Mouse (Mus musculus): ENCODE measurements at regions not wholly inside any gene's neighbourhood (a gene's known extent, or its start where the extent isn't known, plus 50 kb on each side); places are given as distances from the start of the nearest gene placed in this dataset.

DNA sequence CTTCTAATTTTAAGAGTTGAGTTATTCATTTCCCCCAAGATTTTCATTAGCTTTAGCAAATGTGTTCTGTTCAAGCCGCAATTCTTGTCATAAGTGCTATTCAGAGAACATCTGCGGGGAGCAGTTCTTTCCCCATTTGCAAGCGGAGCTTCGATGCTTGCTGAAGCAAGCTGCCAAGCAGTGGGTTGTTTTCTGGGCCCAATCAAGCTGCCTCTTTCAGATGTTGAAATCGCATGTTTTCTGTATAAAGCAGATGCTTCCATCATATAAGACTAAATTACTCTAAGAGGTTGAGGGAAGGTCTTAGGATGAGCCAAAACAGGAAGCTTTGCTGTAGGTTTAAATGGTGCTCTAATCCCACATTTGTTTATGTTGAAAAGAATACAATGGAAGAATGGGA is 547.4 kb downstream of the Abca13 start:
- DNase-seq = no peak

DNA sequence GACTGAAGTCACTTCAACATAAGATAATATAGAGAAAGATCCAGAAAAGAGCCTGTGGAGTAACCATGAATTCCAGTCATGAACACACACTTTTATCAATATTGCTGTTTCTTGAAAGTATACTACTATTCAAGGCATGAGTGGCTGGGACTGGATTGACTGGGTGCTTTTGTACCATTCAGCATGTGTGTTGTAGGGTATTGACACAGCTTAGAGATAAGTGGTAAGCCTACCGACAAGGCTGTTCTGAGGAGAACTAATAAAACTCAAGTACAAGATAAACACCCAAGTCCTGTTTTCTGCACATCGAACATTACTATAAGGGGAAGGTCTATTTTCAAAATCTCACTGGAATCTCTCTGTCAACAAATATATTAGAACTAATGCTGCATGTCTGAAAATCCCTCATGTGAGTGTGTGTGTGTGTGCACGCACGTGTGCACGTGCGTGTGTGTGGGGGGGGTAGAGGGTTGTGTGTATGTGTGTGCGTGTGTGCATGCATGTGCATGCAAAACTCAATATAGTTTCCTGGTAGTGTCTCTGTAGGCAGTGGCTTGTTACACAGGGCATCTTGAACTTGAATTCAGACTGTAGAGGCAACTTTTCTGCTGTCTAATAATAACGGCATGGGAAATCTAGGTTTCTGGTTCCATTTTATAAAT is 588.6 kb downstream of the Abca13 start:
- DNase-seq = no peak

DNA sequence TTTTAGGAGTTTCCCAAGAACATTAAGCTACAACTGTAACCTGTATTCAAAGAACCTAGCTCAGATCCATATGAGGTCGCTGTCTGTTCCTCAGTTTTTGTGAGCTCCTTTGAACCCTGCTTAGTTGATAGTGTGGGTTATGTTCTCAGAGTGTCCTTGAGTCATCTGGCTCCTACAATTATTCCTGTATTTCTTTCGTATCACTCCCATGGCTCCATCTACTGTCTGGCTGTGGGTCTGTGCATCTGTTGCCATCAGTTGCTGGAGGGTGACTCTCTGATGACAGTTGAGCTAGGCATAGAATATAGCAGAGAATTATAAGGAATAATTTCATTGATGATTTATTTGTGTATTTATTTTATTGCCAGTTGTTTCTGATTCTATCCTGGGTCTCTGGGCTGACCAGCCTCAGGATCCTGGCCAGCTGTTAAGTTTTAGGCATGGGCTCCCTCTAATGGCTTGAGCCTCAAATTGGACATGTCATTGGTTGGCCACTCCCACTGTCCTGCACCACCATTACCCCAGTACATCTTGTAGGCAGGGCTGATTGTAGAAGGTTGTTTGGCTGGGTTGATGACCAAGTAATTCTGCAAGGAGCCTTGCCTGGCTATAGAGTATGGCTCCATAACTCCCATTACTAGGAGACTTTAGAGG is 601.6 kb downstream of the Abca13 start:
- peak; percentile 47 for DNase-seq

DNA sequence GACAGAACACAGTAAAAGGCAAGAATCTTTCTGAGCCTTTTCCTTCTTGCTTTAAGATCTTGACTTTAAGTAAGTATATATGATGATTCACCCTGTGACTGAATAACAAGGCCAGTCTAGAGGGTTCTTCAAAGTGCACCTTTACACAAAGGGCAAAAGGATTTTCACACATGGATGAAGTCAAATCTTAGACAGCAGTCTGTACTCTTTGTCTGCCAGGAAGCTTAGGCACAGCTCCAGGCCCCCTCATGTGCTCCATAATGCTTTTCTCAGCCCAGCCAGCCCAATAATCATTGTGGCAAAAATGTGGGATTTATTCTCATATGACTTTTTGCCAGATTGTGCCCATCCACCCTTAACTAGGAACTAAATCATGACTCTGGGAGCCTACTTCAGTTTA is 647.9 kb downstream of the Abca13 start:
- no peak for DNase-seq

DNA sequence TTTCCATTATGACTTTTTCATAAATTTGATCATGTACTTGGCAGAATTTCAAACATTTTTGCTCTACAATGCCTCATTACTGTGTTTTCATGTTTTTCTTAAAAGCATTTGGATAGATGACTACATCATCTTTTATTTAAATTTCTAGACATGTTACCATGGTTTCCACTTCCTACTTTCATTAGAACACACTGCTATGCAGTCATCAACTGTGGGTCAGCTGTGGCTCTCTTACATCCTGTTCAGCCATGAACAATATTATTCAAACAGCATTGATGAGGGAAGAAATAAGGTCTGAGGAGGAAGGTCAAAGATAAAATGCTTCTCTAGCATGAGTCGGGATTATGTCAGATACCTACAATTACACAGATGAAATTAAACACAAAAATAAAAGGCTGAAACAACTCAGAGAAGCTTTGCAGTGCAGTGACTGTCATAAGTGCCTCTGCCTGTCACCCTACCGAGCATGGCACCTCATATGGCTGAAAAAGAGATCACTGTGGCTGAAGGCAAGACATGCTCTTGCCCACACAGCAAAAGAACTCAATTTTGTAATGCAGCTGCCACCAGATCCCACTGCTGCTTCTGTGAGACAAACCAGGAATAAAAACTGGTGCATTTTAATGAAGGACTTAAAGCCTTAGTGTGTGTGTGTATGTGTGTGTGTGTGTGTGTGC is 676.9 kb downstream of the Abca13 start:
- no peak for DNase-seq

Measured in kidney, adult 9 months (tissue).